Mouse (Mus musculus): ENCODE measurements at regions not wholly inside any gene's neighbourhood (a gene's known extent, or its start where the extent isn't known, plus 50 kb on each side); places are given as distances from the start of the nearest gene placed in this dataset.

DNA sequence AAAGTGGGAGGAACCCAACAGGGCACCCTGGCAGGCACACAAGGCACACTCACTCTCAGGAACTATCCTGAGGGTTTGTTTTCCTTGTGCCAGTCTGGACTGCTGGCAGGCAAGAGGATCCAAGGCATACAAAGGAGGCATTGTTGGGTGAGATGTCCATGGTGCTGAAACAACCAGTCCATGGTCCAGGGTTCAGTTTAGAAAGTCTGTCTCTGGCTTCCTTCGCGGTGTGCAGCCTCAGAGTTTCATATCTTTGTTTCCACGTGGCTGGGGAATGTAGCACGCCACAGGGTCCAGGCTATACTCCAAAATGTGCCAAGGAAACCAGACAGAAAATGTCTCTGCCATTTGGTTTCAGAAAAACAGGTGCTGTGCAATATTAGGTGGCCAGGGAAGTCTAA, 122.6 kb downstream of the Cbln1 start:
- WGBS = 59% methylated on average over 4 of the region's 4 CpGs
- no peak for ATAC-seq
- Histone ChIP-seq H3K9ac (no peak overlapping the region), H3K36me3 (ENCODE audit: poor library complexity, severe bottlenecking) (no peaks in the 10 kb centered on the region), H3K4me1 (peaks cover 4% of the 10 kb centered on the region; the same call in 1 of the 2 replicates), H3K9me3 (replicated peaks) (no peaks in the 10 kb centered on the region), H3K27me3 (no peaks in the 10 kb centered on the region), H3K4me3 (no peak overlapping the region), H3K27ac (no peak overlapping the region), H3K4me2 (no peak overlapping the region)

DNA sequence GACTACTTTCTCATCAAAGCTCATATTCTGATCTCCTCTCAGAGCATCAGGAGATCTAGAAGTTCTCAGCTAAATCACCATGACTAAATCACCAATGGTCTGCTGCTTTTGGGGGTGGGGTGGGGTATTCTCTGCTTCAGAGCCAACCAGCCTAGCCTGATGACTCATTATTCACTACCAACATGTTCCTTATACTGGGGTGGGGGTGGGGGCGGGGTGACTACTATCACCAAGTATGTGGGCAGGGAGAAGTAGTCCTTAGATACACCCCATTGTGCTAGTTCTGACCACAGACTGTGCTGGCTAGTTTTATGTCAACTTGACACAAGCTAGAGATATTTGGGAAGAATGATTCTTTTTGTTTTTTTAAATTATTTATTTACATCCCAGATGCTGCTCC, 143.0 kb downstream of the Cbln1 start:
- Histone ChIP-seq H3K4me1 (no peaks in the 10 kb centered on the region), H3K27ac (no peak overlapping the region), H3K27me3 (no peaks in the 10 kb centered on the region), H3K9me3 (replicated peaks) (no peaks in the 10 kb centered on the region), H3K4me2 (no peak overlapping the region), H3K9ac (no peak overlapping the region), H3K4me3 (no peak overlapping the region), H3K36me3 (ENCODE audit: poor library complexity, severe bottlenecking) (no peaks in the 10 kb centered on the region)
- no peak for ATAC-seq
- 80% methylated on average over 1 of the region's 1 CpGs for WGBS

DNA sequence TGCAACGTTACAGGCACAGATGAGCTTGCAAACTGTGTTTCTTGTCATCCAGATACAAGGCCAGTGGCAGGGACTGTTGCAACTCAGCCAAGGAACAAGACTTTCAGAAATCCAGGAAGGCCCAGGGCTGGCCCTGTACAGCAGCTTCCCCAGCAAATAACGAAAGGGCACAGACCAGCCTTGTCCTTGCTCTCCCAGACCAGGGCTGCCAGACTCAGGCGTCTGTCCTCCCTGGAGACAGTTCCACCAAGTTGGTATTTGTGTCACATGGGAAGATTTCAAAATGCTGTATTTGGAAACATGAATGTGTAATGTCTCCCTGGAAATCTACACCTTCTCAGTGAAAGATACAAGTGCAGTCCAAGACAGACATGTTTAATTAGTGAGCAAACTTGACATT, 157.8 kb downstream of the Cbln1 start:
- H3K36me3 ChIP-seq (ENCODE audit: poor library complexity, severe bottlenecking) = no peaks in the 10 kb centered on the region
- WGBS = 87% methylated on average over 3 of the region's 3 CpGs
- no peak overlapping the region for H3K9ac ChIP-seq
- H3K27me3 ChIP-seq = no peaks in the 10 kb centered on the region
- H3K9me3 ChIP-seq (replicated peaks) = no peaks in the 10 kb centered on the region
- no peak overlapping the region for H3K27ac ChIP-seq
- H3K4me2 ChIP-seq = no peak overlapping the region
- no peak overlapping the region for H3K4me3 ChIP-seq
- no peak for ATAC-seq
- peaks cover 7% of the 10 kb centered on the region; the same call in 1 of the 2 replicates for H3K4me1 ChIP-seq

DNA sequence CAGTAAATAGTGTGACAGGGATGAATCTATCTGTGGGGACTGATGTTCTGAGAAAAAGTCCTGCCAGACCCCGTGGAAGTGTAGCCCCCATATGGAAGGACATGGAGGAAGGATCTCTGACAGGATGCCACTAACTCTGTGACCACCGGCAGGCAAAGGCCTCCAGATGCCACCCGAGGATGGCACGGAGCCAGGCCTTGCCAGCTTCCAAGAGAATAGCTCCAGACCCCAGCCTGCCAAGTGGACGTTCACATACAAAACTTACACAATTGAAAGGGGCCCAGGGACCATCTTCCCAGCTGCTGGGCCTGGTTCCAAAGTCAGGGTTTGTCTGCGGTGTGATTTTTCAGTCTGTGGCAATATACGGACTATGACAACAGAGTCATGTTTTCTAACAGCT, 161.1 kb downstream of the Cbln1 start:
- Histone ChIP-seq H3K4me2 (no peak overlapping the region), H3K27ac (no peak overlapping the region), H3K9ac (no peak overlapping the region), H3K4me1 (peaks cover 7% of the 10 kb centered on the region; the same call in 1 of the 2 replicates), H3K36me3 (ENCODE audit: poor library complexity, severe bottlenecking) (no peaks in the 10 kb centered on the region), H3K9me3 (replicated peaks) (no peaks in the 10 kb centered on the region), H3K4me3 (no peak overlapping the region), H3K27me3 (no peaks in the 10 kb centered on the region)
- 58% methylated on average over 7 of the region's 7 CpGs for WGBS
- ATAC-seq = no peak

- peaks cover 7% of the 10 kb centered on the region; the same call in 1 of the 2 replicates for H3K4me1 ChIP-seq
- no peak overlapping the region for H3K27ac ChIP-seq
- WGBS = 61% methylated on average over 3 of the region's 3 CpGs
- H3K4me2 ChIP-seq = no peak overlapping the region
- H3K9ac ChIP-seq = no peak overlapping the region
- no peaks in the 10 kb centered on the region for H3K36me3 ChIP-seq (ENCODE audit: poor library complexity, severe bottlenecking)
- H3K27me3 ChIP-seq = no peaks in the 10 kb centered on the region
- no peaks in the 10 kb centered on the region for H3K9me3 ChIP-seq (replicated peaks)
- no peak for ATAC-seq
- H3K4me3 ChIP-seq = no peak overlapping the region
Measured at GRCm38 (mm10) chr8:87308311-87308710, 164.1 kb downstream of the Cbln1 start.

GRCm38 (mm10) chr8:87305001-87305400, 167.4 kb downstream of the Cbln1 start:
- H3K9me3 ChIP-seq (replicated peaks) = no peaks in the 10 kb centered on the region
- no peak overlapping the region for H3K27ac ChIP-seq
- WGBS = 89% methylated on average over 6 of the region's 6 CpGs
- no peaks in the 10 kb centered on the region for H3K27me3 ChIP-seq
- H3K4me3 ChIP-seq = no peak overlapping the region
- no peak overlapping the region for H3K9ac ChIP-seq
- ATAC-seq = no peak
- no peak overlapping the region for H3K4me2 ChIP-seq
- no peaks in the 10 kb centered on the region for H3K4me1 ChIP-seq
- no peaks in the 10 kb centered on the region for H3K36me3 ChIP-seq (ENCODE audit: poor library complexity, severe bottlenecking)

DNA sequence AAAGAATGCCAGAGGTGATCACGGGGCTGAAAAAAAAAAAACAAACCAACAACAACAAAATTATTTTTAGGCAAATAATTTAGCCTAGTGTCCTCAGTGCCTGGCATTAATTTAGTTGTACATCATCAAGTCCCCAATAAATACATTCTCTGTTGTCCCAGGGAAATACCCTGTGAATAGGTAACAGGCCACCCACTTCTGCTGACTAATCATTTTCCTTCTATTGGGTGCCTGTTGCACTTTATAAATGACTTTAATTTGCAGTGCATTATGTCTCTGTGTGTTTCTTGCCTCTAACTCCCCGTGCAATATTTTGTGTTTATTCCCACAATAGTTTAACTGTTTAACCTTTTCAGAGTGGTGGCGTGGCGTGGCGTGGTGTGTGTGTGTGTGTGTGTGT, 168.9 kb downstream of the Cbln1 start:
- no peak overlapping the region for H3K4me3 ChIP-seq
- no peaks in the 10 kb centered on the region for H3K4me1 ChIP-seq
- H3K27ac ChIP-seq = no peak overlapping the region
- no peak overlapping the region for H3K4me2 ChIP-seq
- 86% methylated on average over 5 of the region's 5 CpGs for WGBS
- no peak overlapping the region for H3K9ac ChIP-seq
- no peaks in the 10 kb centered on the region for H3K36me3 ChIP-seq (ENCODE audit: poor library complexity, severe bottlenecking)
- no peak for ATAC-seq
- no peaks in the 10 kb centered on the region for H3K27me3 ChIP-seq
- no peaks in the 10 kb centered on the region for H3K9me3 ChIP-seq (replicated peaks)

GRCm38 (mm10) chr8:87297761-87298160, 174.6 kb downstream of the Cbln1 start:
- Histone ChIP-seq H3K27ac (no peak overlapping the region), H3K9ac (no peak overlapping the region), H3K9me3 (replicated peaks) (no peaks in the 10 kb centered on the region), H3K27me3 (no peaks in the 10 kb centered on the region), H3K4me3 (no peak overlapping the region), H3K4me1 (no peaks in the 10 kb centered on the region), H3K36me3 (ENCODE audit: poor library complexity, severe bottlenecking) (no peaks in the 10 kb centered on the region), H3K4me2 (no peak overlapping the region)
- 89% methylated on average over 6 of the region's 6 CpGs for WGBS
- ATAC-seq = no peak

- no peak for ATAC-seq
- WGBS = 94% methylated on average over 3 of the region's 3 CpGs
Measured at GRCm38 (mm10) chr8:87297331-87297730, 175.1 kb downstream of the Cbln1 start.

DNA sequence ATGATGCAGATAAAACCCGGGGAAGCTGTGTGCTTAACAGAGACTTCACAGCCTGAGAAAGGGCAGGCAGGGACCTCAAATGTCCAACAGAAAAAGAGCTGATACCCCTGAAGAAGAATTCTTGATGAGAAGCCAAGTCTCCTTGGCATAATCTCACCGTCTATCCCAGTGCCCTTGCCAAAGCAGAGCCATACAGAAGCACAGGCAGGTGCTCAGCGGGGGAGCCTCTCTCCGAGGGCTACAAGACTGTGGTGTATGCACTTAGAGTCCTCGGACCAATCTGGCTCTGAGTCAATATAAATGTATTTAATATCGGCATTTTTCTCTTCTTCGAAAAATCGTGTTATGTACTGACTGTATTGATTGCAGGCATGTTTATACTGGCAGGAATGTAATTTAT, 186.3 kb downstream of the Cbln1 start:
- Histone ChIP-seq H3K36me3 (ENCODE audit: poor library complexity, severe bottlenecking) (no peaks in the 10 kb centered on the region), H3K27ac (no peak overlapping the region), H3K4me3 (no peak overlapping the region), H3K9ac (no peak overlapping the region), H3K27me3 (no peaks in the 10 kb centered on the region), H3K9me3 (replicated peaks) (no peaks in the 10 kb centered on the region), H3K4me1 (no peaks in the 10 kb centered on the region), H3K4me2 (no peak overlapping the region)
- ATAC-seq = no peak
- 69% methylated on average over 8 of the region's 8 CpGs for WGBS

More at GRCm38 (mm10) chr8:87297331-87297730, 175.1 kb downstream of the Cbln1 start:
- Histone ChIP-seq H3K9me3 (replicated peaks) (no peaks in the 10 kb centered on the region), H3K4me1 (no peaks in the 10 kb centered on the region), H3K36me3 (ENCODE audit: poor library complexity, severe bottlenecking) (no peaks in the 10 kb centered on the region), H3K27ac (no peak overlapping the region), H3K4me2 (no peak overlapping the region), H3K4me3 (no peak overlapping the region), H3K27me3 (no peaks in the 10 kb centered on the region), H3K9ac (no peak overlapping the region)

DNA sequence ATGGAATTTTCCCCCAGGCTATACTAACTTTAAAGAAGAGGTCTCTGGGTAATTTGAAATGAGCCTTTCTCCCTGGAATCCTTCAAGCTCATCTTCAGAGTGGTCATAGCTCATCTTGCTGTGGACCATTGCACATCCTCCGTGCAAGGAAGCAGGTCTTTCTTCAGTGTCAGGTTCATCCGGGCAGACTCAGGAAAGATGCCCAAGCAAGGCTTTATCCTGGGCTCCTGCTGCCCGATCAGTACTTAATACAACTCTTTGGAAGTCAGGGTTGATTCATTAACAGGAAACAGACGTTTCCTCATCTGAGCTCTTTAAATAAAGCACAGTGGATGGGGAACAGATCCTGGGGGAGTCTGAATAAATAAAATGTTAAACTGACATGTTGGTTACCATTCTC, 188.1 kb downstream of the Cbln1 start:
- no peaks in the 10 kb centered on the region for H3K9me3 ChIP-seq (replicated peaks)
- H3K36me3 ChIP-seq (ENCODE audit: poor library complexity, severe bottlenecking) = no peaks in the 10 kb centered on the region
- H3K27me3 ChIP-seq = no peaks in the 10 kb centered on the region
- ATAC-seq = no peak
- WGBS = 75% methylated on average over 4 of the region's 4 CpGs
- no peak overlapping the region for H3K4me2 ChIP-seq
- H3K4me1 ChIP-seq = no peaks in the 10 kb centered on the region
- no peak overlapping the region for H3K4me3 ChIP-seq
- H3K9ac ChIP-seq = no peak overlapping the region
- H3K27ac ChIP-seq = no peak overlapping the region

DNA sequence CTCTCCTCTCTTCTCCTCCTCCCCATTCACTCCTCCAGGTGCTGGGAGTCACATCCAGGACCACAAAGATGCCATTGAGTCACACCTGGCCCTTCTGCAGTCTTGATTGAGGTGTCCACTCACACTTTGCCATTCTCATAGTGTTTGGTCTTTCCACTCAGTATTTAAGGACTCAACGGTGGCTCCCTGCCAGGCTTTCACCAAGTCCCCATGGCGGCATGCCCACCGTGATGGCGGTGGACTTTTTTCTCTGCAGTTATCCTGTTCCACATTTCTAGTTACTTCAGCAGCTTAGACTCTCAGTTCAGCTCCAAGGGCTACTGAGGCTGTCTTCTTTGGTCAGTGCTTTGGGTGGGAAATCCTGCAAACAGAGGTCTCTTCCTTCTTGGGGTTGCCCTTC, 189.9 kb downstream of the Cbln1 start:
- Histone ChIP-seq H3K4me1 (no peaks in the 10 kb centered on the region), H3K36me3 (ENCODE audit: poor library complexity, severe bottlenecking) (no peaks in the 10 kb centered on the region), H3K9ac (no peak overlapping the region), H3K9me3 (replicated peaks) (no peaks in the 10 kb centered on the region), H3K4me2 (no peak overlapping the region), H3K27ac (no peak overlapping the region), H3K4me3 (no peak overlapping the region), H3K27me3 (no peaks in the 10 kb centered on the region)
- ATAC-seq = no peak
- WGBS = 96% methylated on average over 4 of the region's 4 CpGs

GRCm38 (mm10) chr8:87273328-87273727, 199.1 kb downstream of the Cbln1 start:
- H3K4me3 ChIP-seq = no peak overlapping the region
- WGBS = 94% methylated on average over 6 of the region's 6 CpGs
- ATAC-seq = no peak
- H3K36me3 ChIP-seq (ENCODE audit: poor library complexity, severe bottlenecking) = no peaks in the 10 kb centered on the region
- no peak overlapping the region for H3K9ac ChIP-seq
- no peaks in the 10 kb centered on the region for H3K9me3 ChIP-seq (replicated peaks)
- H3K4me1 ChIP-seq = no peaks in the 10 kb centered on the region
- no peak overlapping the region for H3K4me2 ChIP-seq
- H3K27ac ChIP-seq = no peak overlapping the region
- H3K27me3 ChIP-seq = no peaks in the 10 kb centered on the region
